Mouse (Mus musculus): ENCODE measurements around the gene F5.

Gene F5

DNA sequence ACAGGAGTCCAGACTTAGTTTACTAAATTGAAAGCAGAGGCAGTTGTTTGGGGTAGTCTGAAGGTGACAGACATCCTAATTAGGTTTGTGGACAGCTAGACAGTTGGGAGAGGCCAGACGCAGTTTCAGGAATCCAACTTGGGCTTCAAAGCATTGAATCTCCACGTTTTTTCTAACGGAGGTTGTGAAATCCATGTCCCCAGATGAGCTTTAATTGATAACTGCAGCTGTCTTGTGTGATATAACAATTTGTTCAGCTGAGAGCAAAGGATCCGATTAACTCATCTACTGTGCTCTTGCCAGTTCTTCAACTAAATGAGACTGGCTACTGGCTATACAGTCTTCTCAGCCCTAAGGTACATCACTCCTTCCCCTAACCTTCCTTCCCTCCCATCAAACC lies 6.9 kb downstream of the F5 start:
- in situ Hi-C loops (cut with MboI, MseI): no loop called here

DNA sequence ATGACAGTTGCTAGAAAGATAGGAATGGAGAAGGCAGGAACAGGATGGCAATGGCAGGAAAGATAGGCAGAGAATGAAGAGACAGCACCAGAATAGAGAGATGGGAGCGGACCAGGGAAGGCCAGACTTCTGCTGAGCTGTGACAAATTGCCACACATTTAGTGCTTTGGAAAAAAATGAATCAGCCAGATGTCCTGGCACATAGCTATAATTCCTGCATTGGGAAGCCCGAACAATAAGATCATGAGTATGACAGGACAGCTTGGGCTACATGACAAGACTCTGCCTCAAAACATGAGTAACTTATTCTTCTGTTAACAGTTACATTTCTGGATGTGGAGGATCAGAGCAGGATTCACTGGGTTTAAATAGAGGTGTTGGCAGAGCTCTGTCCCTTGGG lies 8.1 kb downstream of the F5 start:
- in situ Hi-C loops (cut with MboI, MseI): no loop called here

DNA sequence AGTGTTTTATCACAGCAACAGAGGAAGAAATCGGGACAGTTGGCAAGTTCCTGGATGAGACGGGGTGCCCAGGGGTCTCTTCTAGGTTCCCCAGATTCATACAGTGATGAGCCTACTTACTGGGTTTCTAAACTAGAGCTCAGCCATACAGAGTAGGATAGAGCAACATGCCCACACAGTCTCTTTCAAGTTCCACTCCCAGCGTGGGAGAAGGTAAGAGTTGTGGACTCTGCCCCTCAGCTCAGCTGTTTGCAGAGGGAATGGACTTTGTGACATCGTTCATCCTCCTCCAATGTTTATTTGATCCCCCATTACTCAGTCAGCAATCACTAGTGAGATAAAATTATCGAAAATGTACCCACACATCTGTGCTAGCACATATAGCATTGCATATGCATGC lies 11.1 kb downstream of the F5 start:
- in situ Hi-C loops (cut with MboI, MseI): no loop called here

DNA sequence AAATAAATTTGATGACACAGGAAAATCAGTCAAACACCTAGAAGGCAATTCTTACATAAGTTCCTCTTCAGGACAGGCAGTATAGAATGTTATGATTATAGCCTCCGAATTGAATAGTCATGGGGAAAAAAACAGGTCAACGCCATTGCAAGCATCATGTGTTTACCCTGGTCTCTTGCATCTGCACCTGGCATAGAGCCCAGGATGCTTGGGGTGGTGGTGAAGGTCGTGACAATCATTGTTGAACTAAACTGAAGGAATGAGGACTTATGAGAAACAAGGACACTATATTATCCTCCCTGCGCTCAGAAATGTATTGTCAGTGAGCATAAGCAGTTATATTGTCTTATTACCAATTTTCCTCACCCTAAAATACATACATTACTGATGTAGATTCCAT lies 17.2 kb downstream of the F5 start:
- in situ Hi-C loops (cut with MboI, MseI): no loop called here

DNA sequence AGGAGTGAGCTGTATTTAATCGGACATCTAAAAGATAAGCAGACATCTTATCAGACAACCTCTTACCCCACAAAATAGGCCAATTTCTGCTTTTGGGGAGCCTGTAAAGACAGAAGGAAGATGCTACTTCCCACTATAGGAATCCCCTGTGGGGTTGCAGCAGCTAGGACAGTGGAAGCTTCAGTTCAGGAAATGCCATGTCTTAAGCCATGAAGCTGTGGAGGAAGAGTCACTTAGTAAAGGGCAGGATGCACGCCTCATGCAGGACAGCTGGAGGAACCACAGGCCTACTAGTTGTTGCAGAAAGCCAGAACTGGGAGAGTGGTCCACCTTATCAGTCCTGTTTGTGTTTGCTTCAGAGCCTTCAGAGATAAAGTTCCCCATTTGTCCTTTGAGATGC lies 18.8 kb downstream of the F5 start:
- in situ Hi-C loops (cut with MboI, MseI): no loop called here

DNA sequence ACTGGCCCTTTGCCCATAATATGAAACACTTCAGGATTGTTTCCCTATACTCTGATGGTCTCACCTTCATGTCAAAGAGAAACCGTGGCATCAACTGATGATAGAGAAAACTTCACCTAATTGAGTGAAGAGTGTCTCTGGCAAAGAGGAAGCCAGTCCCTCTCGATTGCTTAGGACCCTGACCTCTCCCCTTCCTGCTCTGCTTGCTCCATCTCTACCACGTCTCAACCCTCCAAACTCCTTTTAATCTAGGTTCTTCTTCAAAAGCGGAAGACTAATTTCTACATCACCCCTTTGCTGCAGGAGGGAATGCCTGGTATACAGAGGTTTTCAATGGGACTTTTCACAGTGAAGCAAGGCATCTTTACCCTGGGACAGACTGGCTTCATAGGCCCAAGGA lies 21.5 kb downstream of the F5 start:
- in situ Hi-C loops (cut with MboI, MseI): no loop called here

DNA sequence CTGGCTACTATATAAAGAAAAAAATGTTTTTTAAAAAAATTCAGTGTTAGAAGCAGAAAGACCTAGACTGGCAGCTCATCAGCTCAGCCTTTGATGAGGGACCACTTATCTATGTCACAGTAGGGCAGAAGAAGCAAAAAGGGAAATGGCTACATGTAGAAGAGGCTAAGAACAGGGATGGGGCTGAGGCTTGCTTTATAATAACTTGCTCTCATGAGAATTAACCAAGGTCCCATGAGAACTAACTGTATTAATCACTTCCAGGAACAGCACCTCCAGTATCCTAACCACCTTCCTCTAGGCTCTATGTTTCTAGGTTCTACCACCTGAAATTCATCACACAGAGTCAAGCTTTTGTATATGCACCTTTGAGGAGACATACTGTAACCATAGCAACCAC lies 25.2 kb downstream of the F5 start:
- in situ Hi-C loops (cut with MboI, MseI): no loop called here

DNA sequence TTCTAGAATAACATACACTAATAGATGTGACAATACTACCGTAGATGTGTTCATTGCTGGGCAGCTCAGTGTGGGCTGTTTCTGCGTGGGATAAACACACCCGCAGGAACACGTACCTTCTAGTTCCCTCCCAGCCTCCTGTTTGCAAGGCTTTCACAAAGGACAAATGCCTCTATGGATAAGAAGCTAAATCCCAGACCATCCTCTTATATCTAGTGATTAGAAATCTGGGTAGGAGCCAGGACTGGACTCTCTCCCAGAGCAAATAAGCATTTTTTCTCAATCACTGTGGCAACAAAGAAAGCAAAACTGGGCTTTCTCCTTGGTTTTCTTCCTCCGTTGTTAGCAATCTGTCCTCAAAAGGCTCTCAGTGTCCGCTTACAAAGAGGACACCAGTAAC lies 26.8 kb downstream of the F5 start:
- in situ Hi-C loops (cut with MboI, MseI): no loop called here

DNA sequence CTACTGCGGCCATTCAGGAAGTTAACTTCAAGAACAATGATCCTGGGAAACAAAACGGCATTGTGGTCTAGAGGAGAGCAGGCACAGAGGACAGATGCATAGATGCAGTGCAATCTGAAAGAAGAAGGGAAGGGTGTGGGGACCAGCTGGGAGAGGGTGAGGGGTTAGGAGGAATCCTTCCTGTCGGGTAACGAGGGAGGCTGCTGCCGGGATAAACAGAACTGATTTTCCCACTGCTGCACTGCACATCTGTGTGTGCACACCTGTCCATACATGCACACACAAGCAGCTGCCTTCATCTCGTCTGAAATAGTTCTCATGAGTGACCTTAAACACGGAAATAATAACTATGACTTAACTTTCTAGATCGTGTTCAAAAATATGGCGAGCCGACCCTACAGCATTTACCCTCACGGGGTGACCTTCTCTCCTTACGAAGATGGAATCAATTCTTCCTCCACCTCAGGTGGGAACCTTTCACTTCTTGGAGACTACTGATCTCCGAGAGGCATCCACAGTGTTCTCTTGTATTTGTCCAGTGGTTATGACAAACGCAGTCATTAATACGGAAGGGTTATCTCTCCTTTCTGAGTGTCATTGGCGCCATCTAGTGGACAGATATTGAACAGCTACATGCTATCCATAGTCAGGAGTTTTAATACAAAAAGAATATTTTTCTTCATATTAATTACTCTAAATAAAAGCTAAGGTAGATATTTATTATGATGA lies 32.7 kb downstream of the F5 start:
- in situ Hi-C loops (cut with MboI, MseI): no loop called here

DNA sequence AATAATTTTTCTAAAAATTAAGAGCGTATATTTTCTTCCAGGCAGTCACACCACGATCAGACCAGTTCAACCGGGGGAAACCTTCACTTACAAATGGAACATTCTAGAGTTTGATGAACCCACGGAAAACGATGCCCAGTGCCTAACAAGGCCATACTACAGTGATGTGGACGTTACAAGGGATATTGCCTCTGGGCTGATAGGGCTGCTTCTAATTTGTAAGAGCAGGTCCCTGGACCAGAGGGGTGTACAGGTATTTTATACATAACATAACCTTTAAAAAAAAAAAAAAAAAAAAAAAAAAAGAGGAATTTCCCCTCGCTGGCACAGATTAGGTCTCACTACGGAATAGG lies 33.2 kb downstream of the F5 start:
- in situ Hi-C loops (cut with MboI, MseI): loop anchor here (5.0 kb wide), 1 partner anchor 43 kb away; no protein-coding TSS in a partner anchor

DNA sequence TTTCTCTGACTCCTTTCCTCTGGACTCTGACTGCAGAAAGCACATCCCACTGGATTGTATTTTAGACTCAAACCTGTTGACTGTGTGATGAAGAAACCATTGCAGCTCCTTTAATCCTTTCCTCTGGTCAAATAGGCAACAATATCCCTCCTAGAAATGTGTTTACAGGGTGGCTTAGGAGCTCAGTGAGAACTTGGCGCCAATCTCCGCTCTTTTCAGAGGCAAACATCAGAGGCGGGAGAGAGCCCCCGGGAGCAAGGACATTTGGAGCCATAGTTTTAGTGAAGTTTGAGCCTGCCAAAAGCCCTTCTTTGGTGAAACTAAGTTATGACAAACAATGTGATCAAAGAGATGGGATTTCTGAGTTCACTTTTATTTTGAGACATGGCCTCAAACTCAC lies 33.7 kb downstream of the F5 start:
- in situ Hi-C loops (cut with MboI, MseI): loop anchor here (5.0 kb wide), 1 partner anchor 43 kb away; no protein-coding TSS in a partner anchor

DNA sequence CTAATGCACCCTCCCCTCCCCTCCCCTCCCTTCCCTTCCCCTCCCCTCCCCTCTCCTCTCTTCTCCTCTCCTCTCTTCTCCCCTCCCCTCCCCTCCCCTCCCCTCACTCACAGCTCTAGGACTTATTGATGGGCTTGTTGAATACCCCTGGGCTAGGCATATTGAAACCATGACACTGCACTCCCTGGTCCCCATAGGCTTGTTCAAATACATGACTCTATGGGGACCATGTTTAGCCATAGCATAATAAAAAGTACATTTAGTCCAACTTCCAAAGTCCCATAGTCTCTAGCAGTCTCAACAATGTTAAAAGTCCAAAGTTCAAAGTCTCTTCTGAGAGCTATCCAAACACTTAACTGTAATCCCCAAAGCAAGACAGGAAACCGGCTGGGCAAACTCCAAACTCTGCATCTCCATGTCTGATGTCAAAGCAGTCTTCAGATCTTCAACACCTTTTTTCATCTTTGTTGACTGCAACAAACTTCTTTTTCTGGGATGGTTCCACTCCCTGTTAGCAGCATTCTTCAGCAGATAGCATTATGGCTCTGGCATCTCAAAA lies 35.4 kb downstream of the F5 start:
- in situ Hi-C loops (cut with MboI, MseI): loop anchor here (5.0 kb wide), 1 partner anchor 45 kb away; no protein-coding TSS in a partner anchor

DNA sequence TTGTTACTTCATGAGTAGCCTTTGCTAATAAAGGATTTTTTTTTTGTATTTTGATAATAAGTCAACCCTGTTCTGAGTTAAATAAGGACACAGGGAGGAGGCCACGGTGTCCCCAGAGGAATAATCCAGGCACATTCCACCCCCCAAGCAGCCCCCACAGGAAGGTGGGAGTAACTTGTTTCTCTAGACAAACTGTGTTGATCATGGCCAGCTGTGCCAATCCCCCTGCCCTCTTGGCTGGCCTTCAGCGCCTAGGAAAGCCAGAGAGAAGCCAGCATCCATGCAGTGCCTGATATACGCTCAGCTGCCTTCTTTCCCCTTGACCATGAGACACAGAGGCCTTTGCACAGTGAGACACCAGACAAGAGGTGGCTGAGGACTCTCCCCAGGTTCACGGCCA lies 47.9 kb downstream of the F5 start:
- in situ Hi-C loops (cut with MboI, MseI): no loop called here

DNA sequence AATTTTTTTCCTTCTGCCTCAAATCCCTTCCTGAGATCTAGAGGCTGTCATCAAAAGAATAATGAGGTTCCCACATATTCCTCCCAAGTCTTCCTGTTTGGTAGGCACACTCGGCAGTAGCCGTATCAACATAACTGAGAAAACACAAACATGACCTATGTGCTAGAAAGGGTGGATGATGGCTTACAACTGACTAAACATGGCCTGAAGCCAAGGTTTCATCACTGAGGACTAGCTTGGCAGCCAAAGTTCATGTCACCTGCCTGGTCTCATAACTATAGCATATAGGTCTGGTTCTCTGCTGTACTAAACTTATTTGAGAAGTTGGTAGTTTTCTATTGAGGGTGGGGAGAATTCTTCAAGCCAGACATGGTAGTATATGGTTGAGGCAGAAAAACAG lies 56.8 kb downstream of the F5 start:
- in situ Hi-C loops (cut with MboI, MseI): no loop called here

DNA sequence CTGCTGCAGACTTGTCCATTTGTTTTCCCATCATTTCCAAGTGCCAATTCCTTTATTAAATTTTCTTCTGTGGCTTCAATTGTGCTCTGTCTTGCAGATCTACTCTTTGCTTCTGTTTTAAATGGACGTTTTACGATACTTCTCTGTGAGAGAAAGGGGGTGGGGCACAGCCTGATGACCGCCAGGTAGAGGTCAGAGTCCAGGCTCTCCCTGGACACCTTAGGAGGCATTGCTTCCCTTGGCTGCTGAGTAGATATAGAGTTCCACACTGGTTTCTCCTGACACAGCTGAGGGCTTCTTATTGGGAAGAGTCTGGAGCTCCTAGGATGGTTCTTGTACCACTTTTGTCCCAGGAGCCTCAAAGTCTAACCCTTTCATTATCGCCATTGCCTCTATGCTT lies 59.3 kb downstream of the F5 start:
- in situ Hi-C loops (cut with MboI, MseI): no loop called here

DNA sequence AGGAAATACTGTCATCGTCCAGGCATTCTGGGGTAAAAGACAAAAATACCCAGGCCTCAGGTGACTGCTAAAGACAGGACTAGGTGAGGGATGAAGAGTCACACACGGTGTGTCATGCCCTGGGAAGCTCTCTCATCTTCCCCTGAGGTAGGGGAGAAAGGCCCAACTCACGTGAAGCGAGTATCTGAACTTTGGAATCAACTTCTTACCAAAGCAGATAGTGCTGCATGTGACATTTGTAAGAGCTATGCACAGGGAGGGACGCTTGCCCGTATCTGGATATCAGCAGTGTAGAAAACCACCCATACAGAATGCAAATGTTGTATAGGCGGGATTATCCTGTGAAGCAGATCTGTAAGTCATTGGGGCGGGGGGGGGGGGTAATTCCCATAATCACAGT lies 61.0 kb downstream of the F5 start:
- in situ Hi-C loops (cut with MboI, MseI): no loop called here

DNA sequence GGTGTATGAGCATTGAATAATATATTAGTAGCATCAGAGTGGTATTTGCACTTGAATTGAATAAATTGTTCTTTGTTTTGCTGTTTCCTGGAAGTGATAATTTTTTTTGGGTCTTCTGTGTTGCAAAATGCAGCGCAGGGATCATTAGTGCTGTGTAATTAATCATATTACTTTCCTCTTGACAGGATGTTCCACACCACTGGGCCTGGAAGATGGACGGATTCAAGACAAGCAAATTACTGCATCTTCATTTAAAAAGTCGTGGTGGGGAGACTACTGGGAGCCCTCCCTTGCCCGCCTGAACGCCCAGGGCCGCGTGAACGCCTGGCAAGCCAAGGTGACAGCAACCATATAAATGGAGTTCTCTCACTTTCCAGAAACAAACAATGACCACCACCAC lies 62.6 kb downstream of the F5 start:
- in situ Hi-C loops (cut with MboI, MseI): no loop called here

DNA sequence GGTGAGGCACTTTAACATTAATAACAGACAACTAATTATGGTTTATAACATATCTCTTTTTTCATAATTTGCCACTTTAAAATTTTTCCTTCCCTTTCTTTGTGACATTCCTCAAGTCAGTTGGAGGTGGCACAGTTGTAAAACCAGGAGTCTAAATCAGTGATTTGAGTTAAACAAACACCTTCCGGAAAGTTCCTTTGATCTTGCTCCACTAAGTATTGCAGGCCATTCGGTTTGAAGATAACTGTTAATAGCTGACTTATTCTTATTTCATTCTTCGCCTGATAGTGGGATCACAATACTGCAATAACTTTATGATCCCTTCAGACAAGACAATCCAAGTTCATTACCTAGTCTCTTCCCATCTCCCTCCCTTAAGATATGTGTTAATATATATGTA lies 63.5 kb downstream of the F5 start:
- in situ Hi-C loops (cut with MboI, MseI): no loop called here

DNA sequence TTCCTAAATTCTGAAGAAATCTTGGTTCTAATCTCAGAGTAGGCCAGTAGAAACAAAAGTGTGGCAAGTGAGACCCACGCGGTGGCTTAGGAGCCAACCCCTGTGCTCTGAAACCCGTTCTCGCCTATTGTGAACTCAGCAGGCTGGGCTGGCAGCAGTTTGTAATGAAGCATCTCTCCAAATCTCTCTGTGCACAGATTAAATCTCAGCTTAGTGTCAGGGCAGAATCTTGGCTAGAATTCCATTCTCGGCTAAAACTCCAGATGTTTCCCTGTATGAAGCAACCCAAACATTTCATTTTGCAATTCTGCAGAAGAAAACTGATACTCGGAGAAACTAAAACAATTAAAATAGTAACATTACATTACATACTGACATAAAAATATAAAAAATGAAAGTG lies 63.9 kb downstream of the F5 start:
- in situ Hi-C loops (cut with MboI, MseI): no loop called here

DNA sequence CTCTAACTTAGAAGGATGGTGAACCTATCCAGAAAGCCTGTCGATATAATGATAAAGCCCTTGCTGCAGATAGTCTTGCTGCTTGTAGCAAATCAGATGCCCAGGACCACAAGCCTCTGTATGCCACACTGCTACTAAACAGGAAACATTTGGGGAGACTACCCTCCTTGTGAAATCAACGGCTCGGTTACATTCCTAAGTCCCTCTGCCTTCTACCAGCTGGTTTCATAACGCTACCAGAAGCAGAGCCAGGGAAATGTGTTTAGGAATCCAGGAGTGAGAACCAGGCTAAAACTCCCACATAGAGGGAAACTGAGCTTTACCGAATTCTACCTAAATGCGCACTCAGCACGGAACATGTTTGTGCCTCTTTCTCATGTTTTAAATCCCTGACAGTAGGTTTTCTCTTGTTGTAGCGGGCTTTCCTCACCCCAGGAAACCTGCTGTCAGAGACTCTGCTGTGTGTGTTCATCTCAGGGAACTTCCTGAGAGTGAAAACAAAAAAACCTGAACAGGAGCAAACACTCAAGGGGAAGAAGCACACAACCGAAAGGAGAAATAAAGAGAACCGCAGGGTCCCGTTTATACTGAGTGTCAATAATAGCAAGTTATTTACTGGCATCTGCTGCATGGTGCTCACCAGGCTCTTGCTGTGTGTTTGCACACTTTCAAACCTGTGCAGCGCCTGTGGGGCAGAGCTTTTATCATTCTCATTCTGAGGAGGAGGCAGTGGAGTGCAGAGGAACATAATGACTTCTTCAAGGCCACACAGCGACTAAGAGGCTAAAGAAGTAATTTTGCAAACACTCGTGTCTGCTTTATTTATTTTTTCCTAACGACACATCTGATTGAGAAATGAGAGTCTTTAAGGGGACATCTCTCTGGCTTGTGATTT lies 66.4 kb downstream of the F5 start:
- in situ Hi-C loops (cut with MboI, MseI): no loop called here

DNA sequence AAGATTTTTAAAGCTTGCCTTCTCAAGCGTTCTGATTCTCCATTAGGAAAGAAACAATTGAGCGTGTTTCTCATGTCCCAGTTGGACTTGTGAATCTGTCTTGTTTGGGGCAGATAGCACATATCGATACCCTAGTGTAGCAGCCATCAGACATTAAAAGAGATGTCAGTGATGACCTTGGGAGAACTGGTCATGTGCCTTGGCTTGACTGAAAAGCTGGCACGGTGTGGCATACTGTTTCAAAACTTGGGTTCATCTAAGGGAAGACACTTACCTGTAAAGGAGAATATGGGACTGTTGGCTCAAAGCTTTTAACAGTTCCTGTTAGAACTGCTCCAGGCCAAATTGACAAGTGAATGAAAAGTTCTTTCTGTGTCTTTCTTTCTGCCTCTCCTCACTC lies 68.6 kb downstream of the F5 start:
- in situ Hi-C loops (cut with MboI, MseI): no loop called here

DNA sequence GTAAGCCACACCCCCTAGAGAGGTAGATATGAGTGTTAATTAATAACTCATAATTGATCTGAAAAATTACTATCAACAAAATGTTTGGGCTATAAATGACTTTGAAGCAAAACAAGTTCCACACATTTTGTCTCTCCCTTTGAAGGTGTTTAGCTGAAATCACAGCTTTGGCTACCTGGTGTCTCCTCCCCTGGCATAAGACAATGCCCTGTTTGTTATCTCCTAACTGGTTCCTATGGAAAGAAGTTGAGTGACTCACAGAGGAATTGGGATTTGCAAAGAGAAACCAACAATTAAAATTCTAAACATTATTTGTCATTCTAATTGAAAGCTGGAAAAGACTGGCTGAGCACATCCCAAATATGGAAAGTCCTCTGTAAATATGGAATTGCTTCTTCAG lies 71.5 kb downstream of the F5 start:
- in situ Hi-C loops (cut with MboI, MseI): no loop called here
